Comparison of ENCODE assay signal across 22 mouse cellular contexts in the genomic region with DNA sequence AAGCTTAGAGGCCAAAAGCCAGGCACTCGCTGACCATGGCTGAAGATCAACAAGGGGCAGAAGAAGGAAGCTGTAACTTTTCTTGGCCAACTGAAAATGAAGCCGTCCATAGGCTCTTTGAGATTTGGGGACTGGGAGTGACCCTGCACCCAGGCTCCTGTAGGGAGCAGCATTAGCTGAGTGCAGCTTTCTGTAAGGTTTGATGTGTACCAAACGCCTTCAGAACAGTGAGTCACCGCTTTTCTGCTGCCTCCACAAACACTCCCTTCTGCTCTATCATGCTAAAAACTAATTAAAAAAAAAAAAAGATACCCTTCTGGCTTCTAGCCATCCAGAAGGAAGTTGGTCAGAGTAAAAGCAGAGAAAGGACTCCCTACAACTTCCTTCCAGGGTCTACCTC. TPM values are rescaled to one million over a fixed set of nuclear protein-coding genes. Genes with fewer than 3 reads are reported as not detected.
DNase-seq lines count a peak whose midpoint lies in the region; ATAC-seq lines count a peak whose summit lies in the region.
"Had no signal": no experiment of that assay in that cellular context is flagged by ENCODE, and none has a peak within 500 bp of the region (broad histone marks: within the 10 kb centered on the region; RNA-seq: fewer than 3 reads in every experiment).

No protein-coding gene starts in this region.

- intact Hi-C loops in left cerebral cortex, postnatal 25 days (cut with DNase I), result no loop called here

- peak; percentile 31 to 61 for DNase-seq in frontal cortex, adult 2 months (ENCODE audit: extremely low spot score in 1 of 2, low spot score in 1 of 2)
- no peak for DNase-seq in frontal cortex, postnatal 10 days (ENCODE audit: low spot score in 2 of 2)
- peak; percentile 18 for DNase-seq in 3T3-L1 (ENCODE audit: low read depth, low spot score)
- DNase-seq in layer of hippocampus, adult 11-12 months (ENCODE audit: low spot score), result peak; percentile 36
- peak; percentile 41 to 73 for DNase-seq in left cerebral cortex, postnatal 25 days (ENCODE audit: low spot score in 2 of 2)
- no peak for DNase-seq in cerebellum, adult 9-10 months
- DNase-seq in adrenal gland, postnatal 10 days, result no peak
- DNase-seq: cerebellum, adult 9-11 months; embryo, embryonic 11 days; kidney, adult 11 months; kidney, postnatal 25 days; lung, adult 2 months; lung, postnatal 4 days; thymus, adult 18-20 months had no signal

- ATAC-seq in megakaryocyte progenitor cell, adult 5-6 weeks (replicated peaks; ENCODE audit: poor library complexity), result no peak
- ATAC-seq: hindbrain, postnatal 0 days had no signal

RNA-seq across cellular contexts. Expression of a gene that starts 34.4 kb away (rescaled TPM):
- polyA plus RNA-seq in frontal cortex, adult 2 months (2012; rRNA removed), result 4.6 and 7.1 TPM in 2 replicates
- total RNA-seq in left cerebral cortex, postnatal 25 days (2021), result 1 to 10 TPM; 1.5 to 2.7 TPM
- total RNA-seq in megakaryocyte progenitor cell, adult 5-6 weeks (2015), result not detected in 2 replicates
- not detected in 2 replicates for total RNA-seq in megakaryocyte progenitor cell, adult 5-6 weeks (2017)
- not detected for total RNA-seq in adrenal gland, postnatal 10 days (2021)
- total RNA-seq: adrenal gland, postnatal 4 days; heart, postnatal 25 days had no signal
- polyA plus RNA-seq: embryonic facial prominence, embryonic 15.5 days; limb, embryonic 10.5 days; liver, embryonic 11.5 days had no signal

RNA-seq across cellular contexts. Expression of a gene that starts 34.5 kb away (rescaled TPM):
- polyA plus RNA-seq in frontal cortex, adult 2 months (2012; rRNA removed), result 7.2 and 7.8 TPM in 2 replicates
- 10 to 100 TPM in 1 of 2 experiments, 1 to 10 TPM in 1; 4.3 to 10.7 TPM for total RNA-seq in left cerebral cortex, postnatal 25 days (2021)
- total RNA-seq in megakaryocyte progenitor cell, adult 5-6 weeks (2015), result not detected in 2 replicates
- not detected in 2 replicates for total RNA-seq in megakaryocyte progenitor cell, adult 5-6 weeks (2017)
- total RNA-seq in adrenal gland, postnatal 10 days (2021), result 1 to 10 TPM; 2.9 to 3.2 TPM
- polyA plus RNA-seq: forebrain, embryonic 10.5 days; limb, embryonic 10.5 days had no signal

Comparison
In these comparisons a context has a peak if more than half of its experiments do, and no peak if none do; other contexts are left out.
1. DNase-seq: peak in frontal cortex, adult 2 months (2 of 2), 3T3-L1 (single experiment), layer of hippocampus, adult 11-12 months (single experiment) and left cerebral cortex, postnatal 25 days (2 of 2); none in frontal cortex, postnatal 10 days (0 of 2), cerebellum, adult 9-10 months (single experiment) and adrenal gland, postnatal 10 days (single experiment).